ENCODE assay signal across 20 mouse cellular contexts in the genomic region with DNA sequence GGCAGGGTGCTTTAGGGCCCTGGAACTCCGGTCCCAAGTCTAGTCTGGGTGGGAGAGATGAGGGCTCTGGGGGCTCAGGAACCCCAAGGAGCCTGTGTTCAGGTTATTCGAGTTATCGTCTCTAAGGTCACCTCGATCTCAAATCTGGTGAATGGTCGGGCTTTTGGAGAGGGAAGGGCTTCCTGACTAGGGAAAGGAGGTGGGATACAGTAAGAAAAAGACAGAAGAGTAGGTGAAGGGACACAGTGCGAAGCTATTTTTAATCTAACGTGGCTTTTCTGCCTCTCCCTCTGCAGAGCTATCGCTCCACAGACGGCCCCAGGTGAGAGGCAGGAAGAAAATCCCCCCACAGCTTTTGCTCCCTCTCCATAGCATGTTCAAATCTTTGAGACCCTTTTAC.
A peak's percentile ranks its signal among the peaks of the same experiment; 100 is the strongest.
DNase-seq lines count a peak whose midpoint lies in the region; ATAC-seq and TF ChIP-seq lines count a peak whose summit lies in the region.
"Had no signal": no experiment of that assay in that cellular context is flagged by ENCODE, and none has a peak within 500 bp of the region (broad histone marks: within the 10 kb centered on the region; RNA-seq: fewer than 3 reads in every experiment).

No protein-coding gene starts in this region.

- no peak overlapping the region for H3K27ac ChIP-seq in heart, embryonic 10.5 days
- no peak overlapping the region for H3K27ac ChIP-seq in heart, adult 2 months
- H3K27ac ChIP-seq in embryonic facial prominence, embryonic 10.5 days (replicated peaks), result no peak overlapping the region
- H3K27ac ChIP-seq in hindbrain, embryonic 15.5 days (replicated peaks), result no peak overlapping the region
- H3K27ac ChIP-seq in midbrain, embryonic 16.5 days (ENCODE audit: low read length), result no peak overlapping the region
- H3K27ac ChIP-seq: gastrocnemius, adult 2 months; liver, embryonic 15.5 days; neural tube, embryonic 13.5 days; stomach, embryonic 15.5 days had no signal

- 13% methylated on average over 9 of the region's 9 CpGs for WGBS in heart, embryonic 10.5 days
- WGBS in heart, adult 2 months, result 27% methylated on average over 9 of the region's 9 CpGs
- 10% methylated on average over 9 of the region's 9 CpGs for WGBS in embryonic facial prominence, embryonic 10.5 days
- 9% methylated on average over 9 of the region's 9 CpGs for WGBS in hindbrain, embryonic 15.5 days
- WGBS in midbrain, embryonic 16.5 days, result 8% methylated on average over 9 of the region's 9 CpGs

- H3K79me2 ChIP-seq in heart, adult 2 months (replicated peaks; ENCODE audit: control insufficient read depth, insufficient read depth, low read length), result no peaks in the 10 kb centered on the region

- ATAC-seq in hindbrain, embryonic 15.5 days (ENCODE audit: low FRiP score, low read depth), result no peak
- no peak for ATAC-seq in midbrain, embryonic 16.5 days
- no peak for ATAC-seq in monocyte, adult 5-6 weeks (replicated peaks; ENCODE audit: insufficient number of reproducible peaks, low FRiP score, low TSS enrichment, poor library complexity, severe bottlenecking)
- ATAC-seq: lung, postnatal 0 days had no signal

- peaks cover 33% of the 10 kb centered on the region for H3K4me1 ChIP-seq in heart, embryonic 10.5 days
- H3K4me1 ChIP-seq in heart, adult 2 months (ENCODE audit: control insufficient read depth, insufficient read depth, low read length), result no peaks in the 10 kb centered on the region
- H3K4me1 ChIP-seq in embryonic facial prominence, embryonic 10.5 days, result peaks cover 27% of the 10 kb centered on the region
- peaks cover 53% of the 10 kb centered on the region for H3K4me1 ChIP-seq in hindbrain, embryonic 15.5 days (replicated peaks)
- peaks cover 39% of the 10 kb centered on the region for H3K4me1 ChIP-seq in midbrain, embryonic 16.5 days (ENCODE audit: control insufficient read depth, insufficient read depth, low read length)
- H3K4me1 ChIP-seq: liver, embryonic 15.5 days had no signal

- H3K4me3 ChIP-seq in heart, embryonic 10.5 days, result peak overlapping the region; percentile 19; the same call in 1 of the 2 replicates
- no peak overlapping the region for H3K4me3 ChIP-seq in heart, adult 2 months
- H3K4me3 ChIP-seq in embryonic facial prominence, embryonic 10.5 days, result no peak overlapping the region
- H3K4me3 ChIP-seq in hindbrain, embryonic 15.5 days, result peak overlapping the region; percentile 12; the same call in 1 of the 2 replicates
- H3K4me3 ChIP-seq in midbrain, embryonic 16.5 days (ENCODE audit: low read depth, low read length), result peak overlapping the region; percentile 15
- H3K4me3 ChIP-seq: gastrocnemius, adult 2 months; liver, embryonic 15.5 days; stomach, embryonic 15.5 days had no signal

- H3K27me3 ChIP-seq in heart, embryonic 10.5 days (ENCODE audit: insufficient read depth, poor library complexity, severe bottlenecking), result peaks cover 87% of the 10 kb centered on the region
- H3K27me3 ChIP-seq in heart, adult 2 months (ENCODE audit: control insufficient read depth, insufficient read depth, low read length), result peaks cover 22% of the 10 kb centered on the region
- H3K27me3 ChIP-seq in embryonic facial prominence, embryonic 10.5 days (replicated peaks; ENCODE audit: low read depth, poor library complexity, severe bottlenecking), result peaks cover 90% of the 10 kb centered on the region
- H3K27me3 ChIP-seq in hindbrain, embryonic 15.5 days, result peaks cover 57% of the 10 kb centered on the region
- peaks cover 49% of the 10 kb centered on the region for H3K27me3 ChIP-seq in midbrain, embryonic 16.5 days (ENCODE audit: control insufficient read depth, insufficient read depth, low read depth, low read length)

- DNase-seq in heart, embryonic 10.5 days (ENCODE audit: low spot score), result peak; percentile 55
- no peak for DNase-seq in heart, adult 2 months
- DNase-seq in embryonic facial prominence, embryonic 10.5 days (ENCODE audit: low spot score), result peak; percentile 11
- DNase-seq in retina, postnatal 1 day, result no peak
- DNase-seq: adrenal gland, postnatal 36 days; cerebellum, postnatal 36 days; gastrocnemius, adult 2 months; kidney, adult 11 months; kidney, postnatal 10 days; layer of hippocampus, postnatal 36 days; right cerebral cortex, postnatal 25 days; thymus, adult 18-20 months; thymus, postnatal 4 days had no signal

- no peak overlapping the region for H3K9ac ChIP-seq in heart, adult 2 months (ENCODE audit: low read depth, low read length)
- H3K9ac ChIP-seq in hindbrain, embryonic 15.5 days, result no peak overlapping the region
- no peak overlapping the region for H3K9ac ChIP-seq in midbrain, embryonic 16.5 days (ENCODE audit: low read depth, low read length)
- H3K9ac ChIP-seq: liver, embryonic 15.5 days; neural tube, embryonic 13.5 days; stomach, embryonic 15.5 days had no signal

- H3K4me2 ChIP-seq in hindbrain, embryonic 15.5 days, result peak overlapping the region; percentile 36
- peak overlapping the region; percentile 42 for H3K4me2 ChIP-seq in midbrain, embryonic 16.5 days (ENCODE audit: low read length)
- H3K4me2 ChIP-seq: liver, embryonic 15.5 days; stomach, embryonic 15.5 days had no signal

- intact Hi-C loops in heart, adult 2 months (cut with DNase I), result no loop called here

- no peak for TF ChIP-seq POLR2A in heart, adult 2 months (IDR thresholded peaks at IDR 0.05; ENCODE audit: insufficient read depth, low read depth, low read length)

- H3K36me3 ChIP-seq in heart, embryonic 10.5 days, result no peaks in the 10 kb centered on the region
- no peaks in the 10 kb centered on the region for H3K36me3 ChIP-seq in heart, adult 2 months (ENCODE audit: control insufficient read depth, insufficient read depth, low read length)
- no peaks in the 10 kb centered on the region for H3K36me3 ChIP-seq in embryonic facial prominence, embryonic 10.5 days (replicated peaks)
- H3K36me3 ChIP-seq in hindbrain, embryonic 15.5 days, result no peaks in the 10 kb centered on the region
- H3K36me3 ChIP-seq in midbrain, embryonic 16.5 days (ENCODE audit: control insufficient read depth, insufficient read depth, low read length), result no peaks in the 10 kb centered on the region
- H3K36me3 ChIP-seq: liver, embryonic 15.5 days; neural tube, embryonic 13.5 days; stomach, embryonic 15.5 days had no signal

- no peaks in the 10 kb centered on the region for H3K9me3 ChIP-seq in heart, embryonic 10.5 days
- no peaks in the 10 kb centered on the region for H3K9me3 ChIP-seq in embryonic facial prominence, embryonic 10.5 days
- no peaks in the 10 kb centered on the region for H3K9me3 ChIP-seq in hindbrain, embryonic 15.5 days
- H3K9me3 ChIP-seq in midbrain, embryonic 16.5 days (replicated peaks; ENCODE audit: control insufficient read depth, low read length, poor library complexity, severe bottlenecking), result no peaks in the 10 kb centered on the region
- H3K9me3 ChIP-seq: liver, embryonic 15.5 days; neural tube, embryonic 13.5 days; stomach, embryonic 15.5 days had no signal

- TF ChIP-seq CTCF in heart, adult 2 months (IDR thresholded peaks at IDR 0.05), result no peak

- no peak for TF ChIP-seq EP300 in heart, adult 2 months (IDR thresholded peaks at IDR 0.05; ENCODE audit: insufficient read depth, low read depth, low read length)

Comparison
In these comparisons a context has a peak if more than half of its experiments do, and no peak if none do; other contexts are left out.
1. DNase-seq: peak in heart, embryonic 10.5 days (single experiment) and embryonic facial prominence, embryonic 10.5 days (single experiment); none in heart, adult 2 months (0 of 2) and retina, postnatal 1 day (single experiment).
2. H3K4me3 ChIP-seq: peak in heart, embryonic 10.5 days (single experiment), hindbrain, embryonic 15.5 days (single experiment) and midbrain, embryonic 16.5 days (single experiment); none in heart, adult 2 months (single experiment) and embryonic facial prominence, embryonic 10.5 days (single experiment).